Mouse (Mus musculus): ENCODE data around the gene Vps18. TPM values are rescaled to one million over a fixed set of nuclear protein-coding genes. Genes with fewer than 3 reads are reported as not detected.

Vps18 gene
- polyA plus RNA-seq, 1 experiment from 2014 or later, result 23.1 TPM

DNA sequence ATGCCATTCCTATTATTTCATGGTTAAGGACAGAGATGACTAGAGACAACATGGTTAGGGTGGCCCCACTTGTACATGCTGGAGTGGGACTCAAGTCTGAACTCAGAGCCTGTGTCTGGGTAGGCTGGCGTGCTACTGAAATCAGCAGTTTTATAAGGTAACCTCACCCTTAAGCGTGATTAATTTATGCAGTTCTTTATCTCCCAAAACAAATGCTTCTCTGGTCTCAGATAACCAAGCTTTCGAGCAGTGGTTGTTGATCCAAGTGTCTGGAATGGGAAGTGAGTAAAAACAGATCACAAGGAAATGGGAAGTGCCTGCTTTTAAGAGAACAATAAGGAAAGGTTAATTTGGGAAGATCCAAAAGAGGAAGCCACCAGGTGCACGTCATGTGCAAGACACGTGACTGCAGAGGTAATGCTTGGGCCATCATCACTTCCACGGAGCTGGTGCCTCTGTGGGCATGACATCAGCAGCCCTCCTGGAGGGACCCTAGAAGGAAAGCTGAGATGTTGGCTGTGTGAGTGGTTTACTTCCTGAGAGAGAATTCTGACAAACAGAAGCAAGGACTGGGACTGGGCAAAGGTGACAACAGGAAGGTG is 56.1 kb downstream of the Vps18 start:
- no peak for DNase-seq (ENCODE audit: low spot score)
- Histone ChIP-seq H3K27ac (replicated peaks) (no peak overlapping the region), H3K9me3 (replicated peaks) (no peaks in the 10 kb centered on the region), H3K4me3 (no peak overlapping the region), H3K36me3 (no peaks in the 10 kb centered on the region), H3K27me3 (ENCODE audit: low read depth, poor library complexity, severe bottlenecking) (peaks cover 5% of the 10 kb centered on the region), H3K4me1 (0 out of 2 replicates have a peak, but pooled peaks cover 2% of the 10 kb centered on the region)
- 60% methylated on average over 6 of the region's 6 CpGs for WGBS

Other genes starting within 250 kb of the Vps18 start
- gene Knl1, start 241.6 kb upstream of the Vps18 start, polyA plus RNA-seq (2016; fragmentation: Nextera tagmentation; extraction: Ambion mirVana), result 63.9 and 68.4 TPM in 2 replicates
- 95.6 and 97.9 TPM in 2 replicates for gene Rad51, start 175.9 kb upstream of the Vps18 start, polyA plus RNA-seq (2016; fragmentation: Nextera tagmentation; extraction: Ambion mirVana)
- 47.4 and 49.9 TPM in 2 replicates for gene Rmdn3, start 131.7 kb upstream of the Vps18 start, polyA plus RNA-seq (2016; fragmentation: Nextera tagmentation; extraction: Ambion mirVana)
- gene Gchfr, start 121.0 kb upstream of the Vps18 start, polyA plus RNA-seq (2016; fragmentation: Nextera tagmentation; extraction: Ambion mirVana), result 2.7 and 3.2 TPM in 2 replicates
- gene Gm14137, start 114.2 kb upstream of the Vps18 start, polyA plus RNA-seq (2016; fragmentation: Nextera tagmentation; extraction: Ambion mirVana), result 0.72 and 1.1 TPM in 2 replicates
- gene Zfyve19, start 80.1 kb upstream of the Vps18 start, polyA plus RNA-seq (2016; fragmentation: Nextera tagmentation; extraction: Ambion mirVana), result 56.1 and 57.4 TPM in 2 replicates
- 24.5 and 26.2 TPM in 2 replicates for gene Dnajc17, start 79.9 kb upstream of the Vps18 start, polyA plus RNA-seq (2016; fragmentation: Nextera tagmentation; extraction: Ambion mirVana)
- not detected in 2 replicates for gene Ppp1r14d, start 58.8 kb upstream of the Vps18 start, polyA plus RNA-seq (2016; fragmentation: Nextera tagmentation; extraction: Ambion mirVana)
- gene Spint1, start 51.4 kb upstream of the Vps18 start, polyA plus RNA-seq (2016; fragmentation: Nextera tagmentation; extraction: Ambion mirVana), result 1.9 and 2.4 TPM in 2 replicates
- 0.83 and 1.9 TPM in 2 replicates for gene Rhov, start 17.5 kb upstream of the Vps18 start, polyA plus RNA-seq (2016; fragmentation: Nextera tagmentation; extraction: Ambion mirVana)
- 5.7 TPM in 2 replicates for gene Dll4, start 37.0 kb downstream of the Vps18 start, polyA plus RNA-seq (2016; fragmentation: Nextera tagmentation; extraction: Ambion mirVana)
- gene Chac1, start 62.5 kb downstream of the Vps18 start, polyA plus RNA-seq (2016; fragmentation: Nextera tagmentation; extraction: Ambion mirVana), result 0.78 and 0.95 TPM in 2 replicates
- gene Ino80, start 188.9 kb downstream of the Vps18 start, polyA plus RNA-seq (2016; fragmentation: Nextera tagmentation; extraction: Ambion mirVana), result 3.3 and 3.8 TPM in 2 replicates